Mouse (Mus musculus) embryonic facial prominence, embryonic 14.5 days (tissue): ENCODE measurements around the gene Foxp1. TPM values are rescaled to one million over a fixed set of nuclear protein-coding genes. Genes with fewer than 3 reads are reported as not detected.

Experiments used
- ATAC-seq: fragments of 200-750 bp; cut with Nextera tagmentation; 2 replicates; pipeline ENCODE4 v1.8.0; 2017; ENCODE audit warnings: low read depth, moderate number of reproducible peaks, moderate TSS enrichment
- DNase-seq: peaks from one replicate; pipeline ENCODE4 v3.0.0-alpha.2; 2015; ENCODE audit warnings: low spot score
- H3K27ac ChIP-seq: fragments of 300-500 bp; sonication (generic); replicated peaks from 2 replicates; pipeline ENCODE4 v1.5.1; 2014; ENCODE audit warnings: low read depth, mild to moderate bottlenecking, low read length, moderate library complexity
- H3K27me3 ChIP-seq: fragments of 300-500 bp; sonication (generic); replicated peaks from 2 replicates; pipeline ENCODE4 v1.6.1; 2014; ENCODE audit warnings: low read length; ENCODE audit not compliant: control insufficient read depth, insufficient read depth
- H3K36me3 ChIP-seq: fragments of 300-500 bp; sonication (generic); 2 replicates; pipeline ENCODE4 v1.6.1; 2014; ENCODE audit warnings: low read length, mixed read lengths; ENCODE audit not compliant: control insufficient read depth, insufficient read depth
- H3K4me1 ChIP-seq: fragments of 300-500 bp; sonication (generic); 2 replicates; pipeline ENCODE4 v1.6.1; 2014; ENCODE audit warnings: antibody characterized with exemption, low read length; ENCODE audit not compliant: control insufficient read depth, insufficient read depth
- H3K4me2 ChIP-seq: fragments of 300-500 bp; sonication (generic); 2 replicates; pipeline ENCODE4 v1.6.1; 2014; ENCODE audit warnings: low read depth, mild to moderate bottlenecking, low read length, moderate library complexity, mixed read lengths
- H3K4me3 ChIP-seq: fragments of 300-500 bp; sonication (generic); 2 replicates; pipeline ENCODE4 v1.5.1; 2014; ENCODE audit warnings: low read depth, mild to moderate bottlenecking, low read length
- H3K9ac ChIP-seq: fragments of 300-500 bp; sonication (generic); 2 replicates; pipeline ENCODE4 v1.6.1; 2014; ENCODE audit warnings: low read depth, mild to moderate bottlenecking, low read length, moderate library complexity, mixed read lengths
- H3K9me3 ChIP-seq: fragments of 300-500 bp; sonication (generic); 2 replicates; pipeline ENCODE4 v1.6.1; 2016; ENCODE audit warnings: low read length; ENCODE audit not compliant: control insufficient read depth
- WGBS: fragments of 180-500 bp; shearing (Covaris S2); extraction: QIAGEN DNeasy Blood & Tissue Kit; methylation state at CpG from one replicate; pipeline ENCODE4 v1.1.7; 2014; 5-methylcytosine and 5-hydroxymethylcytosine counted together
- polyA plus RNA-seq: library from polyadenylated mRNA; unstranded; fragments of >200 nt; fragmentation: Nextera tagmentation; extraction: Ambion mirVana; gene quantifications from 2 replicates; pipeline ENCODE4 v1.2.1, GENCODE M21; 2014

The Foxp1 gene
- polyA plus RNA-seq, 1 experiment from 2014 or later = 80.1 TPM

GRCm38 (mm10) chr6:99281433-99281832 is 241.1 kb downstream of the Foxp1 start:
- H3K9me3 ChIP-seq = no peaks in the 10 kb centered on the region

GRCm38 (mm10) chr6:99280619-99281018 is 241.9 kb downstream of the Foxp1 start:
- 69% methylated on average over 5 of the region's 5 CpGs for WGBS
- DNase-seq = no peak
- H3K36me3 ChIP-seq = no peaks in the 10 kb centered on the region
- H3K4me2 ChIP-seq = no peak overlapping the region
- peaks cover 3% of the 10 kb centered on the region for H3K4me1 ChIP-seq
- no peak overlapping the region for H3K4me3 ChIP-seq
- no peaks in the 10 kb centered on the region for H3K27me3 ChIP-seq
- ATAC-seq = no peak
- H3K9me3 ChIP-seq = no peaks in the 10 kb centered on the region
- H3K9ac ChIP-seq = no peak overlapping the region
- H3K27ac ChIP-seq = no peak overlapping the region

More at GRCm38 (mm10) chr6:99281433-99281832, 241.1 kb downstream of the Foxp1 start:
- H3K27me3 ChIP-seq = no peaks in the 10 kb centered on the region
- ATAC-seq (no peak), DNase-seq (no peak)
- no peak overlapping the region for H3K9ac ChIP-seq
- H3K27ac ChIP-seq = no peak overlapping the region
- H3K4me2 ChIP-seq = no peak overlapping the region
- 89% methylated on average over 9 of the region's 9 CpGs for WGBS
- no peak overlapping the region for H3K4me3 ChIP-seq
- H3K4me1 ChIP-seq = peaks cover 3% of the 10 kb centered on the region
- no peaks in the 10 kb centered on the region for H3K36me3 ChIP-seq

- Histone ChIP-seq H3K4me3 (no peak overlapping the region), H3K9ac (no peak overlapping the region), H3K27ac (no peak overlapping the region), H3K4me1 (no peaks in the 10 kb centered on the region), H3K27me3 (no peaks in the 10 kb centered on the region), H3K4me2 (no peak overlapping the region), H3K9me3 (no peaks in the 10 kb centered on the region), H3K36me3 (no peaks in the 10 kb centered on the region)
- ATAC-seq (no peak), DNase-seq (no peak)
- 93% methylated on average over 1 of the region's 1 CpGs for WGBS
These were observed 245.3 kb downstream of the Foxp1 start for GRCm38 (mm10) chr6:99277251-99277650.

DNA sequence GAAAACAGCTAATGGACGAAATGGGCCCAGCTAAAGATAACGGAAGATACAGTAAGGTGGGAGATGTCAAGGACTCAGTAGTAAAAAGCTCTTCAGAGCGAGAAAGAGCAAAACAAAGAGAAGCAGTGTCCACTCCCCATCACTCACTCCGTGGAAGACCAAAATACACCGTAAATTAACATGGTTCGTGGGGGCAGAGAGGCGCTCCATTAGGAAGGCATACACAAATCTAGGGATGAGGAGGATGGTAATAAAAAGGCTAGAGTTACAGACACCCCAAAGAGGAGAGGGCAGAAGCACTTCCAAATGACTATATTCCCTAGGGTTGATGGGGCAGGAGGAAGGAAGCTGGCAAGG is 246.2 kb downstream of the Foxp1 start:
- H3K27me3 ChIP-seq = no peaks in the 10 kb centered on the region
- 69% methylated on average over 7 of the region's 7 CpGs for WGBS
- H3K9ac ChIP-seq = no peak overlapping the region
- no peak overlapping the region for H3K27ac ChIP-seq
- H3K4me3 ChIP-seq = no peak overlapping the region
- ATAC-seq = no peak
- H3K36me3 ChIP-seq = no peaks in the 10 kb centered on the region
- peaks cover under 1% of the 10 kb centered on the region; the same call in 1 of the 2 replicates for H3K4me1 ChIP-seq
- no peak for DNase-seq
- no peak overlapping the region for H3K4me2 ChIP-seq
- no peaks in the 10 kb centered on the region for H3K9me3 ChIP-seq

- Histone ChIP-seq H3K4me3 (no peak overlapping the region), H3K36me3 (no peaks in the 10 kb centered on the region), H3K4me2 (no peak overlapping the region; the same call in 1 of the 2 replicates), H3K4me1 (peaks cover 7% of the 10 kb centered on the region; the same call in 1 of the 2 replicates), H3K9me3 (no peaks in the 10 kb centered on the region), H3K9ac (no peak overlapping the region), H3K27me3 (no peaks in the 10 kb centered on the region), H3K27ac (no peak overlapping the region)
- no peak for ATAC-seq
- 39% methylated on average over 21 of the region's 21 CpGs for WGBS
- no peak for DNase-seq
These were observed 246.9 kb downstream of the Foxp1 start for GRCm38 (mm10) chr6:99275381-99276296.

- no peak for DNase-seq
- H3K9ac ChIP-seq = no peak overlapping the region
- WGBS = 81% methylated on average over 5 of the region's 5 CpGs
- no peaks in the 10 kb centered on the region for H3K36me3 ChIP-seq
- H3K27me3 ChIP-seq = no peaks in the 10 kb centered on the region
- peaks cover 15% of the 10 kb centered on the region; the same call in 1 of the 2 replicates for H3K4me1 ChIP-seq
- H3K27ac ChIP-seq = no peak overlapping the region
- no peaks in the 10 kb centered on the region for H3K9me3 ChIP-seq
- H3K4me3 ChIP-seq = no peak overlapping the region
- no peak for ATAC-seq
- H3K4me2 ChIP-seq = no peak overlapping the region
These were observed 247.9 kb downstream of the Foxp1 start for GRCm38 (mm10) chr6:99274667-99275066.

DNA sequence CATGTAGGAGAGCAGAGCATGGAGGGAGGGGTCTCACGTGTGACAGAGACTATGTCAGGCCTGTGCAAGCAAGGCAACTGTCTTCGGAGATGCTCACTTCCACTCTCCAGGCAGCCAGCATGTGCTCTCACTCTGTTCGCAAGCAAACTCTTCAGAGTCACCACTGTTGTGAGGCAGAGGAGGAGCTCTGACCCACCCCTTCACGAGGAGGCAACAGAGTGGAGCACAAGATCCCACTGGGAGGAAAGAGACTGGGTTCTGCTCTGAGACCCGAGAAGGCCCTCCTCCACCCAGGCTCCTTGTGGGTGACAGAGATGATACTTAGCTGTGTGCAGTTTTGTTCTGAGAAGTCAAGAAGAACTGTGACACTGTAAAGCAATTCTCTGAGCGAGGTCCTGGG is 248.3 kb downstream of the Foxp1 start:
- DNase-seq = no peak
- WGBS = 68% methylated on average over 6 of the region's 6 CpGs
- Histone ChIP-seq H3K36me3 (no peaks in the 10 kb centered on the region), H3K4me2 (no peak overlapping the region), H3K9me3 (no peaks in the 10 kb centered on the region), H3K9ac (no peak overlapping the region), H3K4me3 (no peak overlapping the region), H3K4me1 (peaks cover 15% of the 10 kb centered on the region; the same call in 1 of the 2 replicates), H3K27ac (no peak overlapping the region), H3K27me3 (no peaks in the 10 kb centered on the region)
- no peak for ATAC-seq

DNA sequence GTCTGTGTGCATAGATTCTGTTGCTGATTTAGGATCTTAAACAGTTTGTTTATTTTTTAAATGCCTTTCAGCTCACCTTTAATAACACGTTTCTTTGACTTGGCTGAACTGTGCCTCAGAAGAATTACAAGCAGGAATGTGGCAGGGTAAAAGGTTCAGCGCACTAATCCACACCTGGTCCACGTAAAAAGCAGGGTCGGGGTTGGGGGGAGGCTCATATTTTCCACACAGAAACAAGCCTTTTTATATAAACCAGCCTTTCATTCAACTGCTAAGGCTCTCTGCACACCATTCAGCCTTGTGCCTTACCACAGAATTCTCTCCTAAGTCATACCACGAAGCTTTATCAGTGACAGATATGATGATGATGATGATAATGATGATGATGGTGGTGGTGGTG is 249.3 kb downstream of the Foxp1 start:
- no peak overlapping the region for H3K4me3 ChIP-seq
- 41% methylated on average over 5 of the region's 5 CpGs for WGBS
- H3K27ac ChIP-seq = no peak overlapping the region
- no peaks in the 10 kb centered on the region for H3K27me3 ChIP-seq
- no peak overlapping the region for H3K4me2 ChIP-seq
- H3K4me1 ChIP-seq = peaks cover 15% of the 10 kb centered on the region; the same call in 1 of the 2 replicates
- ATAC-seq = no peak
- no peaks in the 10 kb centered on the region for H3K36me3 ChIP-seq
- H3K9ac ChIP-seq = no peak overlapping the region
- DNase-seq = no peak
- H3K9me3 ChIP-seq = no peaks in the 10 kb centered on the region

- Histone ChIP-seq H3K9me3 (no peaks in the 10 kb centered on the region), H3K4me1 (peaks cover 15% of the 10 kb centered on the region; the same call in 1 of the 2 replicates), H3K27ac (no peak overlapping the region), H3K4me3 (no peak overlapping the region), H3K9ac (no peak overlapping the region), H3K36me3 (no peaks in the 10 kb centered on the region), H3K27me3 (no peaks in the 10 kb centered on the region), H3K4me2 (no peak overlapping the region)
- ATAC-seq (no peak), DNase-seq (no peak)
- 83% methylated on average over 3 of the region's 3 CpGs for WGBS
These were observed 250.3 kb downstream of the Foxp1 start for GRCm38 (mm10) chr6:99272174-99272573.
